Mouse (Mus musculus) forebrain, embryonic 12.5 days (tissue): Measurements from ENCODE around the gene Cux1. TPM values are rescaled to one million over a fixed set of nuclear protein-coding genes. Genes with fewer than 3 reads are reported as not detected.

Experiments
- ATAC-seq: fragments of 200-750 bp; cut with Nextera tagmentation; 2 replicates; pipeline ENCODE4 v1.8.0; 2017; ENCODE audit warnings: moderate TSS enrichment; ENCODE audit not compliant: low FRiP score
- H3K27ac ChIP-seq: fragments of 300-500 bp; sonication (generic); 2 replicates; pipeline ENCODE4 v1.5.1; 2016; ENCODE audit warnings: mild to moderate bottlenecking
- H3K27me3 ChIP-seq: fragments of 300-500 bp; sonication (generic); 2 replicates; pipeline ENCODE4 v1.6.1; 2016; ENCODE audit warnings: mild to moderate bottlenecking
- H3K36me3 ChIP-seq: fragments of 300-500 bp; sonication (generic); replicated peaks from 2 replicates; pipeline ENCODE4 v1.6.1; 2016; ENCODE audit warnings: mild to moderate bottlenecking
- H3K4me1 ChIP-seq: fragments of 300-500 bp; sonication (generic); 2 replicates; pipeline ENCODE4 v1.6.1; 2016
- H3K4me2 ChIP-seq: fragments of 300-500 bp; sonication (generic); 2 replicates; pipeline ENCODE4 v1.6.1; 2016; ENCODE audit warnings: mild to moderate bottlenecking, moderate library complexity
- H3K4me3 ChIP-seq: fragments of 300-500 bp; sonication (generic); replicated peaks from 2 replicates; pipeline ENCODE4 v1.5.1; 2016; ENCODE audit warnings: mild to moderate bottlenecking
- H3K9ac ChIP-seq: fragments of 300-500 bp; sonication (generic); 2 replicates; pipeline ENCODE4 v1.6.1; 2016; ENCODE audit warnings: mild to moderate bottlenecking
- H3K9me3 ChIP-seq: fragments of 300-500 bp; sonication (generic); 2 replicates; pipeline ENCODE4 v1.6.1; 2016
- WGBS: fragments of 180-500 bp; shearing (Covaris S2); methylation state at CpG from one replicate; pipeline ENCODE4 v1.1.7; 2016; 5-methylcytosine and 5-hydroxymethylcytosine counted together
- microRNA-seq: library from miRNA; unstranded; fragments of <30 nt; microRNA quantifications from one replicate; pipeline ENCODE4, GENCODE M21; 2017
- polyA plus RNA-seq: library from polyadenylated mRNA; unstranded; fragments of >200 nt; fragmentation: Nextera tagmentation; extraction: Ambion mirVana; gene quantifications from 2 replicates; pipeline ENCODE4 v1.2.1, GENCODE M21; 2016

The Cux1 gene
- polyA plus RNA-seq, 1 experiment from 2014 or later = 157 TPM

GRCm38 (mm10) chr5:136199526-136199925 lies 367.8 kb downstream of the Cux1 start:
- H3K4me2 ChIP-seq = peak overlapping the region; percentile 90
- H3K27me3 ChIP-seq = no peaks in the 10 kb centered on the region
- H3K4me3 ChIP-seq = peak overlapping the region; percentile 74
- no peaks in the 10 kb centered on the region for H3K9me3 ChIP-seq
- 27% methylated on average over 11 of the region's 11 CpGs for WGBS
- peaks cover 27% of the 10 kb centered on the region for H3K36me3 ChIP-seq
- 0 out of 2 replicates have a peak overlapping the region, but pooled peaks have one; percentile 20 for H3K27ac ChIP-seq
- H3K9ac ChIP-seq = peak overlapping the region; percentile 84; the same call in 1 of the 2 replicates
- ATAC-seq = no peak
- peaks cover 17% of the 10 kb centered on the region for H3K4me1 ChIP-seq

GRCm38 (mm10) chr5:136198474-136199391 lies 368.6 kb downstream of the Cux1 start, which contains the start of gene Prkrip1:
TSS of gene Prkrip1 (minus strand) at chr5:136198963.
- Histone ChIP-seq H3K27ac (peak within 1 kb of the TSS; percentile 78), H3K9me3 (no peaks in the 10 kb centered on the region), H3K36me3 (peaks cover 35% of the 10 kb centered on the region), H3K27me3 (no peaks in the 10 kb centered on the region), H3K9ac (peak within 1 kb of the TSS; percentile 84), H3K4me2 (peak within 1 kb of the TSS; percentile 90), H3K4me3 (peak within 1 kb of the TSS; percentile 74), H3K4me1 (peaks cover 17% of the 10 kb centered on the region)
- under 1% methylated on average over 62 of the region's 62 CpGs for WGBS
- peak; percentile 91 for ATAC-seq

Small RNA genes within 50 kb of the gene (microRNA-seq; reads per million reads assigned to microRNA genes)
- gene Mir721 = not detected

Other genes with a start within 250 kb of the Cux1 start
- not detected in 2 replicates for gene Myl10, start 125.7 kb upstream of the Cux1 start, polyA plus RNA-seq